Mouse (Mus musculus) heart, embryonic 12.5 days (tissue): ENCODE measurements around the gene Ghrh. TPM values are rescaled to one million over a fixed set of nuclear protein-coding genes. Genes with fewer than 3 reads are reported as not detected.

Experiments used
- ATAC-seq: fragments of 200-750 bp; cut with Nextera tagmentation; 2 replicates; pipeline ENCODE4 v1.8.0; 2017; ENCODE audit warnings: moderate TSS enrichment, moderate library complexity; ENCODE audit not compliant: insufficient number of reproducible peaks, low FRiP score
- H3K27ac ChIP-seq: fragments of 300-500 bp; sonication (generic); 2 replicates; pipeline ENCODE4 v1.5.1; 2016; ENCODE audit warnings: mild to moderate bottlenecking, moderate library complexity; ENCODE audit not compliant: poor library complexity, severe bottlenecking
- H3K27me3 ChIP-seq: fragments of 300-500 bp; sonication (generic); replicated peaks from 2 replicates; pipeline ENCODE4 v1.6.1; 2016; ENCODE audit warnings: mild to moderate bottlenecking, moderate library complexity
- H3K36me3 ChIP-seq: fragments of 300-500 bp; sonication (generic); 2 replicates; pipeline ENCODE4 v1.6.1; 2016; ENCODE audit warnings: mild to moderate bottlenecking, moderate library complexity
- H3K4me1 ChIP-seq: fragments of 300-500 bp; sonication (generic); replicated peaks from 2 replicates; pipeline ENCODE4 v1.6.1; 2016; ENCODE audit warnings: mild to moderate bottlenecking
- H3K4me2 ChIP-seq: fragments of 300-500 bp; sonication (generic); 2 replicates; pipeline ENCODE4 v1.6.1; 2016; ENCODE audit warnings: mild to moderate bottlenecking, moderate library complexity
- H3K4me3 ChIP-seq: fragments of 300-500 bp; sonication (generic); 2 replicates; pipeline ENCODE4 v1.5.1; 2016; ENCODE audit warnings: mild to moderate bottlenecking
- H3K9ac ChIP-seq: fragments of 300-500 bp; sonication (generic); 2 replicates; pipeline ENCODE4 v1.6.1; 2016; ENCODE audit warnings: mild to moderate bottlenecking, moderate library complexity
- H3K9me3 ChIP-seq: fragments of 300-500 bp; sonication (generic); replicated peaks from 2 replicates; pipeline ENCODE4 v1.6.1; 2016; ENCODE audit warnings: mild to moderate bottlenecking, moderate library complexity
- WGBS: fragments of 180-500 bp; shearing (Covaris S2); methylation state at CpG from one replicate; pipeline ENCODE4 v1.1.7; 2016; 5-methylcytosine and 5-hydroxymethylcytosine counted together
- polyA plus RNA-seq: library from polyadenylated mRNA; unstranded; fragments of >200 nt; fragmentation: Nextera tagmentation; extraction: Ambion mirVana; gene quantifications from 2 replicates; pipeline ENCODE4 v1.2.1, GENCODE M21; 2016

The Ghrh gene
- polyA plus RNA-seq, 1 experiment from 2014 or later = not detected

- peaks cover 13% of the 10 kb centered on the region; the same call in 1 of the 2 replicates for H3K4me1 ChIP-seq
- H3K27me3 ChIP-seq = no peaks in the 10 kb centered on the region
- no peak overlapping the region for H3K27ac ChIP-seq
- WGBS = 59% methylated on average over 12 of the region's 12 CpGs
- no peak overlapping the region for H3K9ac ChIP-seq
- H3K36me3 ChIP-seq = no peaks in the 10 kb centered on the region
- no peaks in the 10 kb centered on the region for H3K9me3 ChIP-seq
- no peak for ATAC-seq
- H3K4me2 ChIP-seq = no peak overlapping the region
- H3K4me3 ChIP-seq = no peak overlapping the region
Measured at GRCm38 (mm10) chr2:157349121-157349778, 1.9 kb upstream of the Ghrh start.

GRCm38 (mm10) chr2:157343337-157343736, 4.0 kb downstream of the Ghrh start:
- ATAC-seq = no peak
- WGBS = 70% methylated on average over 6 of the region's 6 CpGs
- H3K9me3 ChIP-seq = no peaks in the 10 kb centered on the region
- no peak overlapping the region for H3K4me2 ChIP-seq
- no peaks in the 10 kb centered on the region for H3K36me3 ChIP-seq
- no peak overlapping the region for H3K9ac ChIP-seq
- H3K27me3 ChIP-seq = no peaks in the 10 kb centered on the region
- H3K27ac ChIP-seq = no peak overlapping the region
- H3K4me3 ChIP-seq = no peak overlapping the region
- H3K4me1 ChIP-seq = peaks cover 13% of the 10 kb centered on the region; the same call in 1 of the 2 replicates

- WGBS = 45% methylated on average over 5 of the region's 5 CpGs
- Histone ChIP-seq H3K27me3 (no peaks in the 10 kb centered on the region), H3K4me3 (no peak overlapping the region), H3K4me1 (peaks cover 11% of the 10 kb centered on the region; the same call in 1 of the 2 replicates), H3K27ac (no peak overlapping the region), H3K36me3 (no peaks in the 10 kb centered on the region), H3K4me2 (no peak overlapping the region), H3K9ac (no peak overlapping the region; the same call in 1 of the 2 replicates), H3K9me3 (no peaks in the 10 kb centered on the region)
- ATAC-seq = no peak
Measured at GRCm38 (mm10) chr2:157342328-157342926, 4.9 kb downstream of the Ghrh start.

GRCm38 (mm10) chr2:157341554-157342270, 5.6 kb downstream of the Ghrh start:
- Histone ChIP-seq H3K4me2 (no peak overlapping the region), H3K4me1 (0 out of 2 replicates have a peak, but pooled peaks cover 7% of the 10 kb centered on the region), H3K27me3 (no peaks in the 10 kb centered on the region), H3K9me3 (no peaks in the 10 kb centered on the region), H3K36me3 (no peaks in the 10 kb centered on the region), H3K4me3 (no peak overlapping the region), H3K27ac (no peak overlapping the region), H3K9ac (no peak overlapping the region)
- ATAC-seq = no peak
- WGBS = 39% methylated on average over 11 of the region's 11 CpGs

DNA sequence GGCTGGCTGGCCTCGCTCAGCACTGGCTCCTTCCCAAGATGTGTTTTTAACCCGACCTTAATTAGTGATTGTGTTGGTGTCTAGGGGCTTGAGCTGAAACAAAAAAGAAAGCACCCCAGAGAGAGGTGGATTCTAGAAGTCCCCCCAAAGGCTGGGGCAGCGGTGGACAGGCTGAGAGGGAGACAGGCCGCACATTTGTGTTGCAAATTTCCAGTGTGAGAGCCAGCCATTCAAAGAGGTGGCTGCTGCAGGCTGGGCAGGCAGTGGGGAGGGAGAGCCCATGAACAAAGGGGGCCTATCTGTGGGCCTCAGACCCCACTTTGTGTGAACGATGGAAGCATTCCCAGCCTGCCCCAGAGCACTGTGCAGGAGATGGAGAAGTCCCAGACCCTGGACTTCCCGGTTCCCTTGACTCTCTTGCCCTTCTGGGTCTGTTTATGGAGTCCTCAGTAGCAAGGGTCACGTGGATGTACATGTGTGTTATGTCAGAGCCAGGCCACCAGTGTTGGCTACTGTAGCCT, 7.0 kb downstream of the Ghrh start:
- Histone ChIP-seq H3K4me2 (no peak overlapping the region), H3K36me3 (no peaks in the 10 kb centered on the region), H3K27me3 (no peaks in the 10 kb centered on the region), H3K9ac (no peak overlapping the region), H3K27ac (no peak overlapping the region), H3K4me3 (no peak overlapping the region), H3K9me3 (no peaks in the 10 kb centered on the region), H3K4me1 (peaks cover 12% of the 10 kb centered on the region)
- ATAC-seq = no peak
- 37% methylated on average over 7 of the region's 7 CpGs for WGBS

GRCm38 (mm10) chr2:157339532-157339931, 7.8 kb downstream of the Ghrh start:
- peaks cover 12% of the 10 kb centered on the region for H3K4me1 ChIP-seq
- H3K9me3 ChIP-seq = no peaks in the 10 kb centered on the region
- no peak overlapping the region for H3K4me2 ChIP-seq
- WGBS = 74% methylated on average over 7 of the region's 7 CpGs
- no peaks in the 10 kb centered on the region for H3K36me3 ChIP-seq
- no peak overlapping the region for H3K9ac ChIP-seq
- H3K4me3 ChIP-seq = no peak overlapping the region
- no peaks in the 10 kb centered on the region for H3K27me3 ChIP-seq
- ATAC-seq = no peak
- no peak overlapping the region for H3K27ac ChIP-seq

DNA sequence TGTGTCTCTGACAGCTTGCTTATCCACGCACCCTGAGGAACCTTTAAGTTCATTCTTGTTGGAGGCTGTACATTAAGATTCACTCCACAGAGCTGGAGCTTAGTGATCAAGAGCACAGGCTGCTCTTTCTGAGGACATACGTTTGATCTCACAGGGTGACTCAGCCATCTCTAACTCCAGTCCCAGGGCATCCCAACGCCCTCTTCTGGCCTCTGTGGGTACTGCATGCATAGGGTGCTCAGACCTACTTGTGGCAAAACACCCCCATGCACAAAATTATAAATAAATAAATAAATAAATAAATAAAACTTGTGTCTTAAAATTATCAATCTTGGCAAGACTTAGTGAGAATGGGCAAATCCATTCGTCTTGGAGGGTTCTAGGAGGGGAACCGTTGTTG, 8.6 kb downstream of the Ghrh start:
- 40% methylated on average over 5 of the region's 5 CpGs for WGBS
- H3K36me3 ChIP-seq = no peaks in the 10 kb centered on the region
- peaks cover 12% of the 10 kb centered on the region for H3K4me1 ChIP-seq
- no peaks in the 10 kb centered on the region for H3K27me3 ChIP-seq
- H3K4me2 ChIP-seq = no peak overlapping the region
- no peaks in the 10 kb centered on the region for H3K9me3 ChIP-seq
- no peak overlapping the region for H3K4me3 ChIP-seq
- no peak for ATAC-seq
- H3K9ac ChIP-seq = no peak overlapping the region
- H3K27ac ChIP-seq = no peak overlapping the region

- Histone ChIP-seq H3K9ac (no peak overlapping the region), H3K36me3 (peaks cover 20% of the 10 kb centered on the region), H3K4me1 (peaks cover 19% of the 10 kb centered on the region), H3K4me3 (no peak overlapping the region), H3K4me2 (no peak overlapping the region), H3K27ac (no peak overlapping the region), H3K27me3 (no peaks in the 10 kb centered on the region), H3K9me3 (no peaks in the 10 kb centered on the region)
- WGBS = 65% methylated on average over 5 of the region's 5 CpGs
- ATAC-seq = no peak
Measured at GRCm38 (mm10) chr2:157332059-157332458, 15.2 kb downstream of the Ghrh start.

- no peak overlapping the region for H3K4me2 ChIP-seq
- H3K4me1 ChIP-seq = peaks cover 13% of the 10 kb centered on the region; the same call in 1 of the 2 replicates
- H3K27me3 ChIP-seq = no peaks in the 10 kb centered on the region
- no peak overlapping the region for H3K4me3 ChIP-seq
- 36% methylated on average over 11 of the region's 11 CpGs for WGBS
- H3K9ac ChIP-seq = 0 out of 2 replicates have a peak overlapping the region, but pooled peaks have one; percentile 27
- H3K36me3 ChIP-seq = peaks cover 53% of the 10 kb centered on the region
- no peaks in the 10 kb centered on the region for H3K9me3 ChIP-seq
- ATAC-seq = no peak
- H3K27ac ChIP-seq = no peak overlapping the region
Measured at GRCm38 (mm10) chr2:157328570-157328969, 18.7 kb downstream of the Ghrh start.

GRCm38 (mm10) chr2:157328106-157328505, 19.2 kb downstream of the Ghrh start:
- no peak for ATAC-seq

GRCm38 (mm10) chr2:157325238-157325637, 22.1 kb downstream of the Ghrh start:
- ATAC-seq = no peak
- peaks cover 86% of the 10 kb centered on the region for H3K36me3 ChIP-seq
- H3K9ac ChIP-seq = no peak overlapping the region
- H3K27ac ChIP-seq = no peak overlapping the region
- no peaks in the 10 kb centered on the region for H3K9me3 ChIP-seq
- no peak overlapping the region for H3K4me3 ChIP-seq
- no peak overlapping the region for H3K4me2 ChIP-seq
- no peaks in the 10 kb centered on the region for H3K27me3 ChIP-seq
- H3K4me1 ChIP-seq = peaks cover 9% of the 10 kb centered on the region; the same call in 1 of the 2 replicates
- WGBS = 80% methylated on average over 2 of the region's 2 CpGs

More at GRCm38 (mm10) chr2:157328106-157328505, 19.2 kb downstream of the Ghrh start:
- Histone ChIP-seq H3K4me2 (no peak overlapping the region), H3K27me3 (no peaks in the 10 kb centered on the region), H3K4me3 (no peak overlapping the region), H3K36me3 (peaks cover 57% of the 10 kb centered on the region), H3K27ac (no peak overlapping the region), H3K4me1 (peaks cover 13% of the 10 kb centered on the region; the same call in 1 of the 2 replicates), H3K9ac (no peak overlapping the region), H3K9me3 (no peaks in the 10 kb centered on the region)
- WGBS = 48% methylated on average over 5 of the region's 5 CpGs
